Mouse (Mus musculus) monocyte, adult 5-6 weeks (primary cell): ENCODE results near the gene Muc1. TPM values are rescaled to one million over a fixed set of nuclear protein-coding genes. Genes with fewer than 3 reads are reported as not detected.

ENCODE experiments used
- ATAC-seq: fragments of 153-309, 156-312 bp; replicated peaks from 2 replicates; pipeline ENCODE4 v1.8.0; 2017; ENCODE audit warnings: mild to moderate bottlenecking; ENCODE audit not compliant: low TSS enrichment, insufficient number of reproducible peaks, severe bottlenecking, poor library complexity, low FRiP score
- total RNA-seq: library from RNA; stranded (forward); fragments of 200-1000, 200-491, 200-594 nt; gene quantifications from 3 replicates; pipeline ENCODE4 v1.2.3, GENCODE M21; 2017

Muc1 gene
- total RNA-seq, 1 experiment from 2014 or later, result 0.86 TPM

- ATAC-seq, result no peak
Observed at GRCm38 (mm10) chr3:89254994-89255393, 26.1 kb downstream of the Muc1 start.

- no peak for ATAC-seq
Observed at GRCm38 (mm10) chr3:89256177-89256576, 27.3 kb downstream of the Muc1 start.

DNA sequence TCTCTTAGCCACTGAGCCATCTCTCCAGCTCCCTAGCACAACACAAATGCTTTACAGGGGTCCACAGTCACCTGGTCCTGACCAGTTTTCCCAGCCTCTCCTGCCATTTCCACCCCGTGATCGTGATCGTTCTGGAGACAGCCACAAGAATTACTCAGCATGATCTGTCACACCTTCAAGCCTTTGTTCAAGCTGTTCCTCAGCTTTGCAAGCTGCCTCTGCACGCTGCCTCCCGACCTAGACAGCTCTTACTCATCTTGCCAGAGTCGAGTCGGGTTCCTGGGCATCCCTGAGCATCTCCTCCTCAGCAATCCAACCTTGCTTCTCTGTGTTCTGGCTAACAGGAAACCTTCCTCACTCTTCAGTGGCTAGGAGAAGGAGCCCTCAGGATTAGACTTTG, 30.2 kb downstream of the Muc1 start, which contains the start of gene Dpm3:
Gene Dpm3, plus strand, starts transcription at position 283 of the 400 bp plus-strand sequence.
- no peak for ATAC-seq

- ATAC-seq, result no peak
Observed at GRCm38 (mm10) chr3:89260211-89260610, 31.4 kb downstream of the Muc1 start.

- ATAC-seq, result no peak
Observed at GRCm38 (mm10) chr3:89262417-89262816, 33.6 kb downstream of the Muc1 start.

GRCm38 (mm10) chr3:89266439-89266893, 37.6 kb downstream of the Muc1 start:
- peak; percentile 94 for ATAC-seq

- no peak for ATAC-seq
Observed at GRCm38 (mm10) chr3:89268916-89269315, 40.1 kb downstream of the Muc1 start.

DNA sequence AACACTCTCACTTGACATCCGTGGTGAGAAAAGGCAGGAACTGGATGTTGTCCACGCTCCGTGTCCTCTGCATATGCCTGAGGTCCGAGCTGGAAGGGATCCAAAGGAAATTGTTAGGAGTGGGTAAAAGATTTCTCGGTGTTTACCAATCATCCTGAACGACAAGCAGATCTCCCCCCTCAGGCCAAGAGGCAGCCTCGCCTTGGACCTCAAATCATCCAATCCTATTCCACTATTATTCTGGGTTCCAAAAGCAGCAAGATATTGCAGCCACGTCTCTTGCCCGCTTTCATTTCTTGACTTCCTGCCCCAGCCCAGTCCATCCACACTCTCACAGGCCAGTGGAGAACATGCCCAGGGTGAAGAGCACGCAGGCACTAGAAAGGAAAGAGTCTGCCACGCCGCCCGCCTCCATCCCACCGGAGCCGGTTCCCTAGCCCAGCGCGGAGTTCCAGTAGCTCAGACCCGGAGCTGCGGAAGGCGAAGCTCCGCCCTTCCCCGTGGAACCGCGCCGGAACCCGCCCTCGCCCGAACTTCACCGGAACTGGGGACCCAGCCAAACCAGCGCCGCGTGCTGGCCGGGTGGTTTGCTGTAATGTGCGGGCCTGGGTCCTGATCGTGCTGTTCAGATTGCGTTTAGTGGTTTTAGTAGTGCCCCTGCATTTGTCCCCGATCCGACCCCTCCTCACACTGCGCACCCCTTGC, 41.3 kb downstream of the Muc1 start, which contains the start of gene Slc50a1:
Gene Slc50a1, minus strand, starts transcription at position 520 of the 705 bp plus-strand sequence.
- ATAC-seq, result peak; percentile 65; the same call in 1 of the 2 replicates

- no peak for ATAC-seq
Observed at GRCm38 (mm10) chr3:89270891-89271290, 42.0 kb downstream of the Muc1 start.

DNA sequence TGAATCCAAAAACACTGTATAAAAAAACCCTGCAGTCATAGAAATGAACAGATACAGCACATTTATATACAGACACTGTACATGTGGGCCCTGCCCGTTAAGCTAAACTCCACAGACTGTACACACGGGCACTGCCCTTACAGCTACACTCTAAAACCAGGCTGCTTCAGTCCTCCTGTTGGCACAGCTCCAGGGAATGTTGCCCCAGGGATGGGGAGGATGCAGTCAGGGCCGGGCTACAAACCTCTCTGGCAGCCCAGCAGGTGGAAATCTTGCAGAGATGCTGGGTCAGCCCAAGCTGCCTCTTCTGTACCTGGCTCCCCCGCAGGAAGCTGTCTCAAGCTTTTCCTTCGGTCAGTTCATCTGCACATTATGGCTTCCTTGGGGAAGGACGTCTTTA, 42.9 kb downstream of the Muc1 start:
- ATAC-seq, result no peak

- no peak for ATAC-seq
Observed at GRCm38 (mm10) chr3:89276061-89276460, 47.2 kb downstream of the Muc1 start.

GRCm38 (mm10) chr3:89277281-89278021, 48.6 kb downstream of the Muc1 start:
- no peak for ATAC-seq

DNA sequence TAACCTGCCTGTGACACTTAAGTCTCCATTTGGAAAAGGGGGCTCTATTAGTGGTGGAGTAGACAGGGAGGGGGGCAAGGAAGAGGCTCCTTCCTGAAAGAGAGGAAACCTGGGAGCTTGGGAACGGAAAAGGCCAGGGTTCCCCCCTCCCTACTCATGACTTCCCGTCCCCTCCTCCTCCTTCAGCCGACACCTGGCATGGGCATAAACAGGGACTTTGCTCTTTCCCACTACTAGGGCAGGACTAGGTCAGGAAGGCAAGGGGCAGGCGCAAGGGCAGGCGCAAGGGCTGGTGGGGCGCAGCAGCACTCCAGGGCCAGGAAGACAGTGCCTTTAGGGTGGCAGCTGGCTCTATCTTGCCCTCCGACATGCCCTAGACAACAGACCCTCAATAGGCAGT, 49.2 kb downstream of the Muc1 start:
- no peak for ATAC-seq

DNA sequence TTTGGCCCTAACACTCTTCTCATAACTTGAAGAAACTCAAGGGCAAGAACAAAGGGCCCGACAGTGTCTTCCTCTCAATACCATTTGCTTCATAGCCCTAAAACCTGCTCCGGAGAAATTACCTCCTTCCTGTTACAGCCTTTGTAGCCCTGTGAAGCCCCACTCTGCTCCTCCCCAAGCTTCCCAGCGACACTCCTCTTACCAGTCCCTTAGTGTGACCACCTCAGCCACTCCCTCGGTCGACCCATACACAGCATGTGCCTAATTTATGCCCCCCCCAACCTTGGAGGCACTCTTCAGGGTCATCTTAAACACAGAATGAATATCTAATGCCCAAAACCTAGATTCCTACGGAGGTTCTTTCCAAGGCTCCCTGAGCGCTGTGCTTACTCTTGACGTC, 49.8 kb downstream of the Muc1 start:
- ATAC-seq, result no peak

GRCm38 (mm10) chr3:89279153-89279890, 50.5 kb downstream of the Muc1 start:
- ATAC-seq, result peak; percentile 60

DNA sequence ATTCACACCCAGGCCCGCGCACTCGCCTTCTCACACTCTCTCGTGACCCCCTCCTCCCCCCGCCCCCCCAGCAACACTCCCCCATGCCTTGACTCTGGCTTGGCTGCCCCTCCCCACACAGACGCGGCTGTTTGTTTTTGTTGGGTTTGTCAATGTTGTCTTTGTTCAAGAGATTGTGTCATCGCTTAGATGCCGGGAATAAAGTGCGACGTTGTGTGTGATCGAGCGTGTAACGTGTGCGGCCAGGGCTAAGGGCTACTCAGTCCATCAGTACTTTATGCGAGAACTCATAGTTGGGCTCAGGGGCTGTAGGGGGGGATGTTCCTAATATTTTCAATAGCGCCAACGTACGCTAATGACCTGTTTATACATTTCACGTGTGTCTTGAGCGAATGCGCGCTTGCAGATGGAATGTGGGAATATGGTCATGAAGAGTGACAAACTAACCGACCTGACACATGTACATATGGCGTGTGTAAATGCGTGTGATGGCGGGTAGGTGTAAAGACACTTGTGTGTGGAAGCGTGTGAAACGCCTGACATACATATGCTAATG, 51.3 kb downstream of the Muc1 start:
- no peak for ATAC-seq

DNA sequence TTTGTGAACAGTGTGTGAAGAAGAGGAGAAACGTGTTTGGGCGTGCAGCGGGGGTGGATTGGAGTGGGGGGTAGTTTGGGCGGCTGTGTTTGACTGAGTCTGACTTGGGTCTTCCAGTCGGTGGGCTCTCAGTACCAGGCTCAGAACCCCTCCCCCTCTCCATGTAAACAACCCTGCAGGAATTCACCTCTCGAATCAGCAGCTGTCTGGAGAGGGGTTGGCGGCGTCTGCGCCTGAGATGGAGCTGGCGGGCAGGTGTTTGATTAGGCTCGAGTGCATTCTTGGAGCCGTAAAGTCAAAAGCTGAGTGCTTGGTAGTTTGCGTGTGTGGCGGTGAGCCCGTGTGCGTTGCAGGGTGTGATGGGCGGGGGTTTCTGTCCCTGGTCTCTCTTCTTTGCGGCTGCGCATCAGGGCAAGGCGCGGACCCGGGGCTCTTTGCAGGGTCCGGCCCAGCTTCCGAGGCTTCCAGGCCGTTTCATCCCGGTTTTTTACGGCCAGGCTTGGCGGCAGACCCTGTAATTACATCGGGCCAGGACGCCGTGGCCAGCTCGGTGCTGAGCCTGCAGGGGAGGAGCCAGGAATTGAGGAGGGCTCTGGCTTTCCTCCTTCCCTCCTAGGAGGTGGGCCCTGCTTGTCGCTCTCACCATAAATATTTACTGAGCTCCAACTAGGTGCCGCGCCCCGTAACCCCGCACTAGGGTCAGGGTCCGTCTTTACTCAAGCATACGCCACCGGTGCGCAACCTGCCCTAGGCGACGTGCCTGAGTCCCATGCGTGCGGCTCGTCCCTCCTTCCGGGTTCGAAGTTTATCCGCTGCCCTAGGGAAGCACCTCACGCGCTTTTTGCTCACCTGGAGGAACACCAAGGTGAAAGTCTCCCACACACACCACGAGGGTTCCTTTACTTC, 52.0 kb downstream of the Muc1 start, which contains the start of gene Efna1:
Gene Efna1, minus strand, starts transcription at position 537 of the 906 bp plus-strand sequence.
- no peak for ATAC-seq
